ENCODE assay signal across 8 mouse cellular contexts in genomic region chr1:91209343-91209742, GRCm38 (mm10). TPM values are rescaled to one million over a fixed set of nuclear protein-coding genes. Genes with fewer than 3 reads are reported as not detected.
DNase-seq lines count a peak whose midpoint lies in the region; ATAC-seq and TF ChIP-seq lines count a peak whose summit lies in the region.

No protein-coding gene starts in this region.

- no peak overlapping the region for H3K27ac ChIP-seq in lung, embryonic 14.5 days (ENCODE audit: low read depth)
- peak overlapping the region; percentile 82 for H3K27ac ChIP-seq in forebrain, embryonic 16.5 days (ENCODE audit: low read length)
- peak overlapping the region; percentile 98 for H3K27ac ChIP-seq in heart, embryonic 15.5 days
- no peak overlapping the region for H3K27ac ChIP-seq in kidney, adult 2 months (ENCODE audit: insufficient read depth, low read depth, low read length)

- no peak overlapping the region for H3K4me2 ChIP-seq in lung, embryonic 14.5 days
- no peak overlapping the region for H3K4me2 ChIP-seq in forebrain, embryonic 16.5 days (ENCODE audit: low read length)
- H3K4me2 ChIP-seq in heart, embryonic 15.5 days: peak overlapping the region; percentile 30; the same call in 1 of the 2 replicates

- H3K9me3 ChIP-seq in lung, embryonic 14.5 days (ENCODE audit: low read depth, low read length): no peaks in the 10 kb centered on the region
- no peaks in the 10 kb centered on the region for H3K9me3 ChIP-seq in forebrain, embryonic 16.5 days (ENCODE audit: control insufficient read depth, low read length)
- no peaks in the 10 kb centered on the region for H3K9me3 ChIP-seq in heart, embryonic 15.5 days (replicated peaks)

- peak; percentile 37 for DNase-seq in lung, embryonic 14.5 days
- DNase-seq in lung, adult 18-20 months: no peak
- peak; percentile 79 for DNase-seq in right cerebral cortex, adult 18-20 months
- no peak for DNase-seq in spleen, postnatal 14 days (ENCODE audit: low spot score in 2 of 2)
- DNase-seq in spleen, adult 12 weeks (ENCODE audit: low spot score): no peak
- DNase-seq in kidney, adult 2 months: no peak

- no peak overlapping the region for H3K4me3 ChIP-seq in lung, embryonic 14.5 days (ENCODE audit: low read depth, low read length)
- no peak overlapping the region for H3K4me3 ChIP-seq in forebrain, embryonic 16.5 days (replicated peaks; ENCODE audit: low read length)
- no peak overlapping the region for H3K4me3 ChIP-seq in heart, embryonic 15.5 days
- no peak overlapping the region for H3K4me3 ChIP-seq in kidney, adult 2 months (ENCODE audit: insufficient read depth, low read depth, low read length)

- WGBS in lung, embryonic 14.5 days: 76% methylated on average over 6 of the region's 6 CpGs
- WGBS in forebrain, embryonic 16.5 days: 53% methylated on average over 6 of the region's 6 CpGs
- WGBS in heart, embryonic 15.5 days: 38% methylated on average over 6 of the region's 6 CpGs
- WGBS in kidney, adult 2 months: 92% methylated on average over 6 of the region's 6 CpGs

- TF ChIP-seq POLR2A in kidney, adult 2 months (IDR thresholded peaks at IDR 0.05; ENCODE audit: low read depth, low read length): no peak

- 0 out of 2 replicates have a peak, but pooled peaks cover 7% of the 10 kb centered on the region for H3K4me1 ChIP-seq in lung, embryonic 14.5 days (ENCODE audit: insufficient read depth)
- H3K4me1 ChIP-seq in forebrain, embryonic 16.5 days (replicated peaks; ENCODE audit: control insufficient read depth, insufficient read depth, low read length): peaks cover 22% of the 10 kb centered on the region
- H3K4me1 ChIP-seq in heart, embryonic 15.5 days (replicated peaks): peaks cover 62% of the 10 kb centered on the region
- H3K4me1 ChIP-seq in kidney, adult 2 months (ENCODE audit: control insufficient read depth, insufficient read depth, low read length): no peaks in the 10 kb centered on the region

- no peak for TF ChIP-seq CTCF in lung, embryonic 14.5 days (IDR thresholded peaks at IDR 0.05; ENCODE audit: low read depth)
- TF ChIP-seq CTCF in kidney, adult 2 months (conservative IDR thresholded peaks at IDR 0.05; ENCODE audit: insufficient read depth, insufficient read length, low read depth, low read length): no peak

- no peaks in the 10 kb centered on the region for H3K36me3 ChIP-seq in lung, embryonic 14.5 days (ENCODE audit: insufficient read depth)
- H3K36me3 ChIP-seq in forebrain, embryonic 16.5 days (ENCODE audit: control insufficient read depth, insufficient read depth): no peaks in the 10 kb centered on the region
- no peaks in the 10 kb centered on the region for H3K36me3 ChIP-seq in heart, embryonic 15.5 days
- H3K36me3 ChIP-seq in kidney, adult 2 months (ENCODE audit: control insufficient read depth, insufficient read depth, low read length): no peaks in the 10 kb centered on the region

- ATAC-seq in lung, embryonic 14.5 days (ENCODE audit: insufficient read depth): no peak
- ATAC-seq in forebrain, embryonic 16.5 days: peak; percentile 43
- peak; percentile 73 for ATAC-seq in heart, embryonic 15.5 days (replicated peaks; ENCODE audit: insufficient number of reproducible peaks, insufficient read depth, low FRiP score, low read depth)

- H3K27me3 ChIP-seq in lung, embryonic 14.5 days (ENCODE audit: insufficient read depth, low read length): no peaks in the 10 kb centered on the region
- no peaks in the 10 kb centered on the region for H3K27me3 ChIP-seq in forebrain, embryonic 16.5 days (replicated peaks; ENCODE audit: control insufficient read depth, insufficient read depth, low read length)
- H3K27me3 ChIP-seq in heart, embryonic 15.5 days: no peaks in the 10 kb centered on the region
- no peaks in the 10 kb centered on the region for H3K27me3 ChIP-seq in kidney, adult 2 months (replicated peaks; ENCODE audit: control insufficient read depth, insufficient read depth, low read length)

- no peak overlapping the region for H3K9ac ChIP-seq in lung, embryonic 14.5 days
- H3K9ac ChIP-seq in forebrain, embryonic 16.5 days (replicated peaks; ENCODE audit: low read depth, low read length): peak overlapping the region; percentile 32; the same call in 1 of the 2 replicates
- 0 out of 2 replicates have a peak overlapping the region, but pooled peaks have one; percentile 28 for H3K9ac ChIP-seq in heart, embryonic 15.5 days

RNA-seq across cellular contexts. Expression of gene Ramp1, which starts 29.7 kb away (rescaled TPM):
- polyA plus RNA-seq in lung, embryonic 14.5 days (2014; fragmentation: Nextera tagmentation; extraction: Ambion mirVana): 5.0 and 7.4 TPM in 2 replicates
- polyA plus RNA-seq in forebrain, embryonic 16.5 days (2015; fragmentation: Nextera tagmentation; extraction: Ambion mirVana): 4.1 and 5.2 TPM in 2 replicates
- 46.1 and 50.6 TPM in 2 replicates for polyA plus RNA-seq in heart, embryonic 15.5 days (2015; fragmentation: Nextera tagmentation; extraction: Ambion mirVana)
- polyA plus RNA-seq in kidney, adult 2 months (2012; rRNA removed): 1.9 and 2.6 TPM in 2 replicates

RNA-seq across cellular contexts. Expression of gene Ube2f, which starts 40.8 kb away (rescaled TPM):
- polyA plus RNA-seq in lung, embryonic 14.5 days (2014; fragmentation: Nextera tagmentation; extraction: Ambion mirVana): 77.9 and 78.0 TPM in 2 replicates
- 67.7 and 67.9 TPM in 2 replicates for polyA plus RNA-seq in forebrain, embryonic 16.5 days (2015; fragmentation: Nextera tagmentation; extraction: Ambion mirVana)
- 60.4 and 65.0 TPM in 2 replicates for polyA plus RNA-seq in heart, embryonic 15.5 days (2015; fragmentation: Nextera tagmentation; extraction: Ambion mirVana)
- 37.2 and 38.5 TPM in 2 replicates for polyA plus RNA-seq in kidney, adult 2 months (2012; rRNA removed)

Comparison
In these comparisons a context has a peak if more than half of its experiments do, and no peak if none do; other contexts are left out.
1. DNase-seq: peak in lung, embryonic 14.5 days (single experiment) and right cerebral cortex, adult 18-20 months (single experiment); none in lung, adult 18-20 months (0 of 2), spleen, postnatal 14 days (0 of 2), spleen, adult 12 weeks (single experiment) and kidney, adult 2 months (single experiment).
2. H3K27ac ChIP-seq: peak in forebrain, embryonic 16.5 days (single experiment) and heart, embryonic 15.5 days (single experiment); none in lung, embryonic 14.5 days (single experiment) and kidney, adult 2 months (single experiment).